Mouse (Mus musculus) liver, embryonic 12.5 days (tissue): ENCODE data around the gene Krtap9-3. TPM values are rescaled to one million over a fixed set of nuclear protein-coding genes. Genes with fewer than 3 reads are reported as not detected.
"Not testable (repeated sequence)": the region's sequence is repeated elsewhere in the genome, so short reads cannot be mapped to it uniquely, and the experiment has no call there.

Experiments used
- ATAC-seq: fragments of 200-750 bp; cut with Nextera tagmentation; 2 replicates; pipeline ENCODE4 v1.8.0; 2017; ENCODE audit warnings: moderate number of reproducible peaks, mild to moderate bottlenecking, moderate library complexity
- H3K27ac ChIP-seq: fragments of 300-500 bp; sonication (generic); 2 replicates; pipeline ENCODE4 v1.5.1; 2016; ENCODE audit warnings: mild to moderate bottlenecking
- H3K27me3 ChIP-seq: fragments of 300-500 bp; sonication (generic); replicated peaks from 2 replicates; pipeline ENCODE4 v1.6.1; 2016; ENCODE audit warnings: mild to moderate bottlenecking, moderate library complexity
- H3K36me3 ChIP-seq: fragments of 300-500 bp; sonication (generic); 2 replicates; pipeline ENCODE4 v1.6.1; 2016; ENCODE audit warnings: mild to moderate bottlenecking, moderate library complexity
- H3K4me1 ChIP-seq: fragments of 300-500 bp; sonication (generic); 2 replicates; pipeline ENCODE4 v1.6.1; 2016
- H3K4me2 ChIP-seq: fragments of 300-500 bp; sonication (generic); 2 replicates; pipeline ENCODE4 v1.6.1; 2016; ENCODE audit warnings: mild to moderate bottlenecking, moderate library complexity
- H3K4me3 ChIP-seq: fragments of 300-500 bp; sonication (generic); 2 replicates; pipeline ENCODE4 v1.5.1; 2016; ENCODE audit warnings: mild to moderate bottlenecking, moderate library complexity
- H3K9ac ChIP-seq: fragments of 300-500 bp; sonication (generic); 2 replicates; pipeline ENCODE4 v1.6.1; 2016; ENCODE audit warnings: mild to moderate bottlenecking, moderate library complexity
- H3K9me3 ChIP-seq: fragments of 300-500 bp; sonication (generic); replicated peaks from 2 replicates; pipeline ENCODE4 v1.6.1; 2016; ENCODE audit warnings: mild to moderate bottlenecking, moderate library complexity
- WGBS: fragments of 180-500 bp; shearing (Covaris S2); methylation state at CpG from one replicate; pipeline ENCODE4 v1.1.7; 2016; ENCODE audit not compliant: insufficient replicate concordance; 5-methylcytosine and 5-hydroxymethylcytosine counted together
- polyA plus RNA-seq: library from polyadenylated mRNA; unstranded; fragments of >200 nt; fragmentation: Nextera tagmentation; extraction: Ambion mirVana; gene quantifications from 2 replicates; pipeline ENCODE4 v1.2.1, GENCODE M21; 2016

Gene Krtap9-3
- polyA plus RNA-seq, 1 experiment from 2014 or later: not detected

DNA sequence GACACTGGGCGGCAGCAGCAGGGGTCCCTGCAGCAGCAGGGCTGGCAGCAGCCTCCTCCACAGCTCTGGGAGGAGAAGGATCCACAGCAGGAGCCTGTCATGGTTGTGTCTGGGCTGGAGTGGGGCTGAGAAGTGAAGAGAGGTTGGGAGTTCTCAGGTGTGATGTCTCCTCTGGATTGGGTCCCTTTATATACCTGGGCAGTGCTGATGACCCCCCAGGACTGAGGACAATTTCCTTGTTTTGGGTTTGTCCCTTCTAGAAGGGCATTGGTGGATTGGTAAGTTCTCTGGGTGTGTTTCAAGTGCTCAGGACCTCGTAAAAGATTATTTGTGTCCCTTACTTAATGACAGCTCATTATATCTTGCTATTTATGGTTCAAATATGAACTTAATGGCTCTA lies 12.2 kb upstream of the Krtap9-3 start, which contains the start of gene Gm11937:
TSS of gene Gm11937 (minus strand) at position 101 of the 400 bp plus-strand sequence.
- not testable (repeated sequence) for ATAC-seq, H3K27me3 ChIP-seq
- 55% methylated on average over 1 of the region's 2 CpGs for WGBS

DNA sequence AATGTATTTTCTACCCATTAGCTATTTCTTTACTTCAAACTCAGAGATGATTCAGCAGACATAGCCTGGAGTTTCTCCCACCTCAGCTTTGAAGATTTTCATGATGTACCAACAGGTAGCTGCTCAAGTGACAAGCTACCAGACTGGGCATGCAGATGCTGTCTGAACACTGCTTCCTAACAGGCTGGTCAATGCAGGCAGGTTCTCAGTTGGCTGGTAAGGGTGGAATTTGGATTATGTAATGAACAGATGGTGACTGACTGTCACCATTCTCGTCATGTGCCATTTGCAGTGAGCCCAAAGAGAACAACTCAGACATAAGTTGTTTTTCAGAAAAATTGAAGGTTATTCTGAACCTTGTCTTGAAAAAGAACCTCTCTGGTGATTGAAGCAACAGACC lies 11.2 kb upstream of the Krtap9-3 start:
- WGBS: 56% methylated on average over 1 of the region's 1 CpGs
- H3K4me2 ChIP-seq: no peak overlapping the region
- H3K27ac ChIP-seq: no peak overlapping the region
- H3K4me1 ChIP-seq: no peaks in the 10 kb centered on the region
- no peak for ATAC-seq
- H3K27me3 ChIP-seq: no peaks in the 10 kb centered on the region
- H3K36me3 ChIP-seq: no peaks in the 10 kb centered on the region
- H3K4me3 ChIP-seq: no peak overlapping the region
- no peak overlapping the region for H3K9ac ChIP-seq
- no peaks in the 10 kb centered on the region for H3K9me3 ChIP-seq

More for the DNA sequence above, 12.2 kb upstream of the Krtap9-3 start, which contains the start of gene Gm11937:
- H3K4me2 ChIP-seq, H3K9ac ChIP-seq, H3K4me3 ChIP-seq, H3K4me1 ChIP-seq, H3K9me3 ChIP-seq, H3K36me3 ChIP-seq, H3K27ac ChIP-seq: not testable (repeated sequence)

DNA sequence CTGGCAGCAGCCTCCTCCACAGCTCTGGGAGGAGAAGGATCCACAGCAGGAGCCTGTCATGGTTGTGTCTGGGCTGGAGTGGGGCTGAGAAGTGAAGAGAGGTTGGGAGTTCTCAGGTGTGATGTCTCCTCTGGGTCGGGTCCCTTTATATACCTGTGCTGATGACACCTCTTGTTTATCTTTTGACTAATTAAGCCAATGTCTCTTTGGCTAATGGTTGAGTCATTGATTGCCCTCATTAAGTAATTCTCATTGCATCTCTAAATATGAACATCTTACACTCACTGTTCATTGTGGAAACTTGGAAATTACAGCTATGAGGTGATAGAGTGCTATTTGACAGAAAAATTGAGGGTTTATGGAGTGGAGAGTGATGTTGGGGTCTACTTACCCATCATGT lies 5.3 kb upstream of the Krtap9-3 start, which contains the start of gene Gm11938:
TSS of gene Gm11938 (minus strand) at position 101 of the 400 bp plus-strand sequence.
- H3K4me1 ChIP-seq, H3K9ac ChIP-seq, ATAC-seq, H3K9me3 ChIP-seq, H3K27ac ChIP-seq, H3K4me2 ChIP-seq, H3K4me3 ChIP-seq, H3K27me3 ChIP-seq, H3K36me3 ChIP-seq: not testable (repeated sequence)
- WGBS: 23% methylated on average over 1 of the region's 1 CpGs

DNA sequence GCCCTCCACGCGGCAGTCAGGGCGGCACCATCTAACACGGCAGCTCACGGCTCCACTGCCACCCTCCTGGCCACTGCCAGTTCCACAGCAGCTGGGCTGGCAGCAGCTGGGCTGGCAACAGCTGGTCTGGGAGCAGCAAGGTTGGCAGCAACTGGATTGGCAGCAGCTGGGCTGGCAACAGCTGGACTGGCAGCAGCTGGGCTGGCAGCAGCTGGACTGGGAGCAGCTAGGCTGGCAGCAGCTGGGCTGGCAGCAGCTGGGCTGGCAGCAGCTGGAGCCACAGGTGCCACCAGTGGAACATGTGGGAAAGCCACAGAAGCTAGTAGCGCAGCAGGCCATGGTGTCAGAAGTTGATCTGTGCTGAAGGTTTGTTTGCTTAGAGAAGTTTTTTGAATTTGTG lies 6.9 kb downstream of the Krtap9-3 start, which contains the start of gene Krtap1-3:
TSS of gene Krtap1-3 (minus strand) at position 359 of the 400 bp plus-strand sequence.
- Histone ChIP-seq H3K27ac (no peak within 1 kb of the TSS), H3K27me3 (no peaks in the 10 kb centered on the region), H3K9ac (no peak within 1 kb of the TSS), H3K4me1 (no peaks in the 10 kb centered on the region), H3K4me3 (no peak within 1 kb of the TSS), H3K36me3 (no peaks in the 10 kb centered on the region), H3K9me3 (no peaks in the 10 kb centered on the region), H3K4me2 (no peak within 1 kb of the TSS)
- no peak for ATAC-seq
- 77% methylated on average over 6 of the region's 6 CpGs for WGBS

DNA sequence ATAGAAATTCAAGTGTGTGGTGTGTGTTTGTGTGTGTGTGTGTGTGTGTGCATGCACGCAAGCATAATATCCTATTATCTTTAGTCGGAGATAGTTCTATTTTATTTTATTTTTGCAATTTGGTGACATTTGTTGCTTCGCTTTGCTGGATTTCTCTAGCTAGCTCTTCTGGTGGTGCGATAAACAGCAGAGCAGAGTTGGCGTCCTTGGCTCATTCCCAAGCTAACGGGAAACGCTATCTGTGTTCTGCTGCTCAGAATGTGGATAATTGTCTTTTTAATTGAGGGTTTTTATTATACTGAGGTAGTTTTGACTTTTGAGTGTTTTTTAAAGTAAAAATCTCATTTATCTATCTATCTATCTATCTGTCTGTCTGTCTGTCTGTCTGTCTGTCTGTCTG lies 12.8 kb downstream of the Krtap9-3 start:
- 77% methylated on average over 7 of the region's 7 CpGs for WGBS
- Histone ChIP-seq H3K27ac (no peak overlapping the region), H3K4me2 (no peak overlapping the region), H3K36me3 (no peaks in the 10 kb centered on the region), H3K27me3 (no peaks in the 10 kb centered on the region), H3K4me1 (no peaks in the 10 kb centered on the region), H3K9me3 (no peaks in the 10 kb centered on the region), H3K4me3 (no peak overlapping the region), H3K9ac (no peak overlapping the region)
- no peak for ATAC-seq

DNA sequence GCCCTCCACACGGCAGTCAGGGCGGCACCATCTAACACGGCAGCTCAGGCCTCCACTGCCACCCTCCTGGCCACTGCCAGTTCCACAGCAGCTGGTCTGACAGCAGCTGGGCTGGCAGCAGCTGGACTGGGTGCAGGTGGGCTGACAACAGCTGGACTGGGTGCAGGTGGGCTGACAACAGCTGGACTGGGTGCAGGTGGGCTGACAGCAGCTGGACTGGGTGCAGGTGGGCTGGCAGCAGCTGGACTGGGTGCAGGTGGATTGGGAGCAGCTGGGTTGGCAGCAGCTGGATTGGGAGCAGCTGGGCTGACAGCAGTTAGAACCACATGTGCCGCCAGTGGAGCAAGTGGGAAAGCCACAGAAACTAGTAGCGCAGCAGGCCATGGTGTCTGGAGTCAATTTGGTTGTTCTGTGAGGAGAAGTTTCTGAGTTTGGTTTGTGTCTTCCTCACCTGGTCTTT lies 14.6 kb downstream of the Krtap9-3 start, which contains the start of gene Krtap1-4:
TSS of gene Krtap1-4 (minus strand) at position 410 of the 460 bp plus-strand sequence.
- H3K9me3 ChIP-seq: no peaks in the 10 kb centered on the region
- no peaks in the 10 kb centered on the region for H3K36me3 ChIP-seq
- no peak within 1 kb of the TSS for H3K4me3 ChIP-seq
- no peak within 1 kb of the TSS for H3K9ac ChIP-seq
- H3K4me1 ChIP-seq: no peaks in the 10 kb centered on the region
- WGBS: 75% methylated on average over 5 of the region's 5 CpGs
- H3K27ac ChIP-seq: no peak within 1 kb of the TSS
- H3K4me2 ChIP-seq: no peak within 1 kb of the TSS
- ATAC-seq: no peak
- no peaks in the 10 kb centered on the region for H3K27me3 ChIP-seq

DNA sequence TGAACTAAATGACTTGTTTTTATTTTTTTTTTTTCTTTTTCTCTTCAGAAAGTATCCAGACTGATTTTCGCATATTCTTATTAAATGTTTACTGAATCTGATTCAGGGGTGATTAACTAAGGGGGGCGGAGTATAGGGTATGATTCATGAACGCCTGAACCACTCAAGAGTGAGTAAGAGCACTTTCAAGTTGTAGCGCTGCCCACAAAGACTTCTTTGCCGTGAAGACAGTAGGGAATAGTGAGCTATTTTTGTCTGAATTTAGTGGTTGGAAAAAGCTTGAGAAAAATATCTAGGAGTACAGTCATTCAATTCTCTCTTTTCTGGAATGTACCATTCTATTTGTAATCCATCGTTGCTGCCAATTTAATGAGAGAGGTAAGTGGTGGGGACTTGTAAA lies 16.3 kb downstream of the Krtap9-3 start:
- WGBS: 70% methylated on average over 6 of the region's 6 CpGs
- Histone ChIP-seq H3K27ac (no peak overlapping the region), H3K4me1 (no peaks in the 10 kb centered on the region), H3K4me3 (no peak overlapping the region), H3K36me3 (no peaks in the 10 kb centered on the region), H3K4me2 (no peak overlapping the region), H3K9me3 (no peaks in the 10 kb centered on the region), H3K27me3 (no peaks in the 10 kb centered on the region), H3K9ac (no peak overlapping the region)
- ATAC-seq: no peak

DNA sequence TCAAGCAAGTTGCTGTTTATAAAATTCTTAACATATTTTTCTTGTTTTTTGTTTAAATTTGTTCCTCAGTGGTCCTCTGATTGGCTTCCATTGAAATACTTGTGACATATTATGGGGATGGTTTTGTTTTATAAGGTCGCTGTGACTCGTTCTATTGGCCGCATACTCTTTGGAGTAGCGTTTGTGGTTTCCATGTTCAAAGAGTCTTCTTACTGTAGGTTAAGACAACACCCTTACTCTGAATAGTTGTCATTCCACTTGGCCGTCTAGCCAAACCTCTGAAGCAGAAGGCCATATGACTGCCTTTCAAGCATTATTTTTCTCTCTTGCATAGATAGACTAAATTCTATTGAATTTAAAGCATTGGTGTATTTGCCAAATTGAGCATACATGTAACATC lies 16.9 kb downstream of the Krtap9-3 start:
- Histone ChIP-seq H3K36me3 (no peaks in the 10 kb centered on the region), H3K27ac (no peak overlapping the region), H3K27me3 (no peaks in the 10 kb centered on the region), H3K4me2 (no peak overlapping the region), H3K9me3 (no peaks in the 10 kb centered on the region), H3K4me1 (no peaks in the 10 kb centered on the region), H3K4me3 (no peak overlapping the region), H3K9ac (no peak overlapping the region)
- WGBS: 82% methylated on average over 5 of the region's 5 CpGs
- ATAC-seq: no peak

DNA sequence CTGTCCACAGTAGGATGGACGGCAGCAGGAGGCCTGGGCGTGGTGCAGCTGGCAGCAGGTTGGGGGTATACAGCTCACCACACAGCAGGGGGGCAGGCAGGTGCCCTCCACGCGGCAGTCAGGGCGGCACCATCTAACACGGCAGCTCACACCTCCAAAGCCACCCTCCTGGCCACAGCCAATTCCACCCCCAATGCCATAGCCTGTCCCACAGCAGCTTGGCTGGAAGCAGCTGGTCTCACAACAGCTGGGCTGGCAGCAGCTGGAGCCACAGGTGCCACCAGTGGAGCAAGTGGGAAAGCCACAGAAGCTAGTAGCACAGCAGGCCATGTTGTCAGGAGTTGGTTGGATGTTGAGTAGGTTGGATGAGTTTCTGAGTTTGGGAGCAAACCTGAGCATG lies 17.3 kb downstream of the Krtap9-3 start, which contains the start of gene Krtap1-5:
TSS of gene Krtap1-5 (minus strand) at position 381 of the 400 bp plus-strand sequence.
- Histone ChIP-seq H3K4me3 (no peak within 1 kb of the TSS), H3K9ac (no peak within 1 kb of the TSS), H3K4me2 (no peak within 1 kb of the TSS), H3K27ac (no peak within 1 kb of the TSS), H3K4me1 (no peaks in the 10 kb centered on the region), H3K27me3 (no peaks in the 10 kb centered on the region), H3K36me3 (no peaks in the 10 kb centered on the region), H3K9me3 (no peaks in the 10 kb centered on the region)
- WGBS: 74% methylated on average over 3 of the region's 6 CpGs
- ATAC-seq: no peak

DNA sequence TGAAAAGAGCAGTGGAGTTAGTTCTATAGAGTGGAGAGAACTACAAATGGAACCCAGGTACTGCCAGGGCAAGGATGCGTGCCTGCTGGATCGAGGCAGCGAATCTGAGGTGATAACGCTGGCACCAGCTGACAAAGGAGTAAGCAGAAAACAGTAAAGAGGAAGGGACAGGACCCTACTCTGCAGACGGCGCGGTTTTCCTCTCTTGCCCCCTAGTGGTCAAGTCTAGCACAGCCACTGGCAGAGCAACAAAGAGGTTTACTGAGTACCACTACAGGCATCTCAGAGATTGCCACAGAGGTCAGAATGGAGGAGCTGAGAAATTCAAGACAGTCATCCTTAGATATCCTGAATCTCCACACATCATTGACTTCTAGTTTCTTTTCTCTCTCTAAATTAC lies 23.8 kb downstream of the Krtap9-3 start:
- Histone ChIP-seq H3K9me3 (no peaks in the 10 kb centered on the region), H3K36me3 (no peaks in the 10 kb centered on the region), H3K4me1 (no peaks in the 10 kb centered on the region), H3K4me2 (no peak overlapping the region), H3K27ac (no peak overlapping the region), H3K27me3 (no peaks in the 10 kb centered on the region), H3K9ac (no peak overlapping the region), H3K4me3 (no peak overlapping the region)
- no peak for ATAC-seq
- WGBS: 2% methylated on average over 7 of the region's 7 CpGs

DNA sequence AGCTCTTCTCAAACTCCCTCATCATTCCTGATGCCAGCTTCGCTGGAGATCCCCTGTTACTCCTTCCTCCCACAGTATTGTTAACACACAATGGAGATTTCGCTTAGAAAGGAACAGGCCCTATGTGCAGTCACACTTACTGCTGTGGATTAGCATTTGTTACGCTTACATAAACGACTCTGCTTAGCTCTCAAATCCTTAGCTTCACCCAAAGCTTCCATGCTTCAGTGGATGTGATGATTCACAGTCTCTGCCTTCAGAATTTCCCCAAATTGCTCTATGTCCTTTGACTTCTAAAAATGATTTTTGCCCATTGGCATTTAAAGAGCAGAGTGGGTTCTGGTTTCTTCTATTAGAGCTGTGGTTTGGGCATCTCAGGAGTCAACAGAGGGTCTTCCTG lies 24.7 kb downstream of the Krtap9-3 start:
- H3K9ac ChIP-seq: no peak overlapping the region
- H3K27ac ChIP-seq: no peak overlapping the region
- WGBS: 57% methylated on average over 4 of the region's 4 CpGs
- no peaks in the 10 kb centered on the region for H3K27me3 ChIP-seq
- H3K4me2 ChIP-seq: no peak overlapping the region
- no peak for ATAC-seq
- H3K36me3 ChIP-seq: no peaks in the 10 kb centered on the region
- H3K4me1 ChIP-seq: no peaks in the 10 kb centered on the region
- H3K4me3 ChIP-seq: no peak overlapping the region
- H3K9me3 ChIP-seq: no peaks in the 10 kb centered on the region

DNA sequence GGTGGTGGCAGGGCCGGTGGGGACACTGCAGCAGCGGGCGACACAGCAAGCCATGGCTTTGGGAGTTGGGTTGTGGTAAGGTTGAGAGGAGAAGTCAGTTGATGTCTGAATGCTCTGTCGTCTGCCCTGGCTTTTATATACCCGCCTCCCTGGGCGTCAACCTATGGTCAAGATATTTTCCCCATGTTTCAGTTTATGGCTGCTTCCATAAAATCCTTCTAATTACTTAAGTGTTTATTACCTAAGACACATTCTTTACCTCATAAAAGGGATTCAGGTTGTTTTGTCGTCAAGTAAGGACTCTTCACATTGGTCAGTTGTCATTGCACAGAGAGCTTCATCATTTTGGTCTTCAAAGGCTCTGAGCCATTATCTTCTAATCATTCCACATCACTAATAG lies 31.4 kb downstream of the Krtap9-3 start, which contains the start of gene Krtap3-1:
TSS of gene Krtap3-1 (minus strand) at position 101 of the 400 bp plus-strand sequence.
- WGBS: 79% methylated on average over 7 of the region's 7 CpGs
- H3K27ac ChIP-seq: no peak within 1 kb of the TSS
- H3K4me3 ChIP-seq: no peak within 1 kb of the TSS
- no peaks in the 10 kb centered on the region for H3K4me1 ChIP-seq
- H3K9me3 ChIP-seq: no peaks in the 10 kb centered on the region
- H3K27me3 ChIP-seq: no peaks in the 10 kb centered on the region
- H3K36me3 ChIP-seq: no peaks in the 10 kb centered on the region
- H3K4me2 ChIP-seq: no peak within 1 kb of the TSS
- no peak within 1 kb of the TSS for H3K9ac ChIP-seq
- ATAC-seq: no peak

DNA sequence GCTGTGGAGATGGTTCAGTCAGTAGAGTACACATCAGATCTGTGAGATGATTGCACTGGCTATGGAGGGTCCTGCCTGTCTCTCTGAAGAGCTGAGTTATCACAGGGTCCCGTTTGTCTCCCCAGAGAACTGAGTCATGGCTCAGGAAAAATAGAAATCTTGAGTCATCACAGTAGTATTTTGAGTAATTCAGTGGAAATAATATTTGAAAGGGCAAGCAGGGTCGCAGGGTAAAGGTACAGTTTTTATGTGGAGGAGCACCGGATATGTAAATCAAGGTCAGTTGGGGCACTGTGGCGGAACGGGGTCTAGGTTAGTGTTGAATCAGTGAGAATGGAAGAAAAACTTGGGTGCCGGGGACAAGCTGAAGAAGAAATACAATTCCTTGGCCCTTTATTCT lies 35.3 kb downstream of the Krtap9-3 start:
- Histone ChIP-seq H3K9me3 (no peaks in the 10 kb centered on the region), H3K4me2 (no peak overlapping the region), H3K36me3 (no peaks in the 10 kb centered on the region), H3K4me3 (no peak overlapping the region), H3K27ac (no peak overlapping the region), H3K27me3 (no peaks in the 10 kb centered on the region), H3K9ac (no peak overlapping the region), H3K4me1 (no peaks in the 10 kb centered on the region)
- WGBS: 67% methylated on average over 6 of the region's 6 CpGs
- ATAC-seq: no peak
